Mouse (Mus musculus): Measurements from ENCODE around the gene Bnc1. TPM values are rescaled to one million over a fixed set of nuclear protein-coding genes. Genes with fewer than 3 reads are reported as not detected.
A peak's percentile ranks its signal among the peaks of the same experiment; 100 is the strongest.

The Bnc1 gene
- 0.11 and 5.6 TPM in 2 replicates for polyA plus RNA-seq (2014; fragmentation: Nextera tagmentation; extraction: Ambion mirVana)

DNA sequence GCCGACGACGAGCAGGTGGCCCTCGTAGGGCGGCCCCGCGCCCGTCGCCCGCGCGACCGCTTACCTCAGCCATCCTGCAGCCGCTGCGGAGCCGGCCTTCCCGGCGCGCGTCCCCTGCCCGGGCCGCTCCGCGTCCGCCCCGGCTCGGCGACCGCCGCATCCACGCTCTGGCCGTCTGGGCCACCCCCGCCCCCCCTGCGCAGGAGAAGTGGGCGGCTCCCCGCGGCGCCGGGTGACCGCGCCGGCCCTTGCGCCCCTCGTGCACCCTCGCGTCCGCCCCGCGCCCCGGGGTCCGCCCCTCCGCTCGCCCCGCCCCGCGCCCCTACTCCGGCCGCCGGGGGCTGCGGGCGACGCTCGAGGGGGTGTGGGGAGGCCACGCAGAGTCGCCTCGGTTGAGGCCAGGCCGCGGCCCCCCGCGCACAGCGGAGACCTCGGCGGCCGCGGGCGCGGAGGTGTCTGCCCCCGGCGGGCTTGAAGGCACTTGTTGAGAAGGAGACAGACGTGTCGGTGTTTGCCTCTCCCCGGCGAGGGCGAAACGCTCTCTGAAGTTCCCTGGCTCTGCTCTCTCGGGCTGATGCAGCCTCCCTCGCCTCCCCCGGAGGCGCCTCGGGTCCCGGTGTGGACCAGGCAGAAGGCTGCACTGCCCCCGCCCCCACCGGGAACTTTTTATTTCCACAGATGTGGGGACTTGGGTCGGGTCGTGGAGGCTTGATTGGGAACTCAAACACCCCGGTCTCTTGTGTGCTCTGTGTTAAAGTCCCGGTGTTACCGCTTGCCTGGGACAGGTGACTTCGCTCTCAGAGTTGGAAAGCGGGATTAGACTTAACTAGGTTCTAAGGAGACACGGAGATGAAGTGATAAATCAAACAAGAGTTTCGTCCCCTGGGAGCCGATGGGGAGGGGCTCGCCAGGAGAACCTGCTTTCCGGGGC, at the start of gene Bnc1:
Gene Bnc1 (minus strand): TSS at position 162 of the 931 bp plus-strand sequence.
- 1% methylated on average over 74 of the region's 105 CpGs for WGBS
- peaks cover 5% of the 10 kb centered on the region; the same call in 1 of the 2 replicates for H3K4me1 ChIP-seq (ENCODE audit: control insufficient read depth, insufficient read depth, low read length)
- no peaks in the 10 kb centered on the region for H3K9me3 ChIP-seq (ENCODE audit: control insufficient read depth, low read length)
- H3K27ac ChIP-seq (ENCODE audit: low read depth, low read length) = no peak within 1 kb of the TSS
- H3K4me3 ChIP-seq (ENCODE audit: low read depth, low read length) = peak within 1 kb of the TSS; percentile 49
- ATAC-seq (ENCODE audit: low read depth) = peak; percentile 73
- H3K27me3 ChIP-seq (ENCODE audit: control insufficient read depth, insufficient read depth, low read length) = peaks cover 46% of the 10 kb centered on the region
- H3K36me3 ChIP-seq (ENCODE audit: control insufficient read depth, insufficient read depth, low read length) = no peaks in the 10 kb centered on the region
- peak within 1 kb of the TSS; percentile 8; the same call in 1 of the 2 replicates for H3K9ac ChIP-seq (replicated peaks; ENCODE audit: low read depth, low read length)
- peak within 1 kb of the TSS; percentile 85 for H3K4me2 ChIP-seq (ENCODE audit: low read depth, low read length)

DNA sequence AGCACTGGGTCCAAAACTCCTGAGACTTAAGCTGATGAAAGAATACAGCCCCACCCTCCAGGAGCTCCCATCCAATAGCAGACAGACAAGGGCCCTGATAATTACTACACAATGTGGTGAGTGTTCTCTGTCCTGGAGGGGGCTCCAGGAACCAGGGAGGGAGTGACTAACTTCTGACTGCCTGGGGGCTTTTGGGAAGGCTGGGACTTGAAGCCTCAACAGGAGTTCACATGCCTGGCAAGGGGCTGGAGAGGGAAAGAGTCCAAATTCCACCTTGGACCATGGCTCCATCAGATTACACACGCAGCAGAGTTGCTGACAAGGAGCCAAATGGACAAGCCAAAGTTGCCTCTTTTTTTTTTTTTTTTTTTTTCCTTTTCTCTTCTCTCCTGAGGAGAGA, 41.3 kb upstream of the Bnc1 start:
- no peak overlapping the region for H3K27ac ChIP-seq (ENCODE audit: low read depth, low read length)
- no peak for ATAC-seq (ENCODE audit: low read depth)
- no peak overlapping the region for H3K4me3 ChIP-seq (ENCODE audit: low read depth, low read length)
- H3K9ac ChIP-seq (replicated peaks; ENCODE audit: low read depth, low read length) = no peak overlapping the region
- no peaks in the 10 kb centered on the region for H3K36me3 ChIP-seq (ENCODE audit: control insufficient read depth, insufficient read depth, low read length)
- no peaks in the 10 kb centered on the region for H3K9me3 ChIP-seq (ENCODE audit: control insufficient read depth, low read length)
- H3K4me1 ChIP-seq (ENCODE audit: control insufficient read depth, insufficient read depth, low read length) = no peaks in the 10 kb centered on the region
- H3K27me3 ChIP-seq (ENCODE audit: control insufficient read depth, insufficient read depth, low read length) = no peaks in the 10 kb centered on the region
- no peak overlapping the region for H3K4me2 ChIP-seq (ENCODE audit: low read depth, low read length)
- WGBS = 42% methylated on average over 1 of the region's 1 CpGs

DNA sequence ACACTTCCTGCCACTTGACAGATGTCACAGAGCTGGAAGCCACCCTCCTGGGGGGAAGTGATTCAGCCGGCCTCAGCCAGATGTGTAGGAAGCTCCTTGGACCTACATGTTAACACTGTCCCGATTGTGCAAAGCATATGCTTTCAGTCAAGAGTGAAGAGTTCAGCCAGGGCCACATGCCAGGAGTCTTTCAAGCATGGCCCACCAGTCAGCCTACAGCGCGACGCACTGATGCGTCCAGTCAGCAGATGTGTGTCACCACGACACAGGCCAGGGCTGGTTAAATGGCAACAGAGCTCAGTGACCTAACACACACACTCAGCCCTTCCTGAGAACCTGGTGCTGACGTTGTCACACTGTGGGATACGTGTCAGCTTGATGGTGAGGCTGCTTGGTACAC, 37.6 kb upstream of the Bnc1 start:
- H3K4me3 ChIP-seq (ENCODE audit: low read depth, low read length) = no peak overlapping the region
- no peak overlapping the region for H3K27ac ChIP-seq (ENCODE audit: low read depth, low read length)
- H3K27me3 ChIP-seq (ENCODE audit: control insufficient read depth, insufficient read depth, low read length) = no peaks in the 10 kb centered on the region
- H3K9ac ChIP-seq (replicated peaks; ENCODE audit: low read depth, low read length) = no peak overlapping the region
- 77% methylated on average over 9 of the region's 9 CpGs for WGBS
- ATAC-seq (ENCODE audit: low read depth) = 0 out of 2 replicates have a peak, but pooled peaks have one; percentile 38
- H3K4me1 ChIP-seq (ENCODE audit: control insufficient read depth, insufficient read depth, low read length) = no peaks in the 10 kb centered on the region
- no peak overlapping the region for H3K4me2 ChIP-seq (ENCODE audit: low read depth, low read length)
- no peaks in the 10 kb centered on the region for H3K36me3 ChIP-seq (ENCODE audit: control insufficient read depth, insufficient read depth, low read length)
- no peaks in the 10 kb centered on the region for H3K9me3 ChIP-seq (ENCODE audit: control insufficient read depth, low read length)

DNA sequence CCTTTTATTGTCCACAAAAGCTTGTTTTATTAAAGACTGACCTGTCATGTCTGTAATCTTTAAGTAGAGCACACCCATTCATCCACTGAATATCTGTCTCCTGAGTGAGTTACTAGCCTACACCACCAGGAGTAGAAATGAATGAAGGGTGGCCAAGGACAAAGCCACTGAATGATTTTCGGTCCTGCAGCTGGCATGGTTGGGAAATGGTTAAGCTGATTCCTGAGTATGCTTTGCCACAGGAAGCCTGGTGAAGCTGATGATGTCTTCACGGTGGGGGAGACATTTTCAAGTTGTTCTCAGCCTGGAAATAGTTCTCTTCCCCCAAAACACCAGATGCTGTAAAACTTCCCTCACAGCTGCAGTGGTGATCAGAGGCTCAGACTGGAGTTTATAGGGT, 33.7 kb upstream of the Bnc1 start:
- H3K4me3 ChIP-seq (ENCODE audit: low read depth, low read length) = no peak overlapping the region
- H3K9me3 ChIP-seq (ENCODE audit: control insufficient read depth, low read length) = no peaks in the 10 kb centered on the region
- no peak overlapping the region for H3K27ac ChIP-seq (ENCODE audit: low read depth, low read length)
- no peaks in the 10 kb centered on the region for H3K27me3 ChIP-seq (ENCODE audit: control insufficient read depth, insufficient read depth, low read length)
- no peaks in the 10 kb centered on the region for H3K36me3 ChIP-seq (ENCODE audit: control insufficient read depth, insufficient read depth, low read length)
- H3K4me1 ChIP-seq (ENCODE audit: control insufficient read depth, insufficient read depth, low read length) = no peaks in the 10 kb centered on the region
- ATAC-seq (ENCODE audit: low read depth) = no peak
- H3K4me2 ChIP-seq (ENCODE audit: low read depth, low read length) = no peak overlapping the region
- H3K9ac ChIP-seq (replicated peaks; ENCODE audit: low read depth, low read length) = no peak overlapping the region
- WGBS = 51% methylated on average over 2 of the region's 2 CpGs

DNA sequence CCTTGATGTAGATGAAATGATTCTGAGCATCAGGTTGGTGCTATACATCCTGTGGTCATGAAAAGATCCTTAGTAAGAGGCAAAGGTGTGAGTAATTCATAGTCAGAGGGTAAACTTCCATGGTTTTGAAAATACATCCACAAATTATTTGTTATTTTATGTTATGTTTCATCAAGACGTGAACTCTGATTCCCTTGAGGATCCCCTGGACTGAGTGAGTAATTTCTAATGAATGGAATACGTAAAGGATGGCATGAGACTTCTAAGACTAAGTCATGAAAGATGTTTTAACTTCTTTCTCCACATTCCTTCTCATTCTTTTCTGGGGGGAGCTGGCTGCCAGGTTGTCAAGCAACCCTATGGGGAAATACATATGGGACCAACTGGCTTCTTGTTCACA, 31.6 kb upstream of the Bnc1 start:
- Histone ChIP-seq H3K9ac (replicated peaks; ENCODE audit: low read depth, low read length) (no peak overlapping the region), H3K4me1 (ENCODE audit: control insufficient read depth, insufficient read depth, low read length) (no peaks in the 10 kb centered on the region), H3K27me3 (ENCODE audit: control insufficient read depth, insufficient read depth, low read length) (no peaks in the 10 kb centered on the region), H3K4me2 (ENCODE audit: low read depth, low read length) (no peak overlapping the region), H3K4me3 (ENCODE audit: low read depth, low read length) (no peak overlapping the region), H3K9me3 (ENCODE audit: control insufficient read depth, low read length) (no peaks in the 10 kb centered on the region), H3K36me3 (ENCODE audit: control insufficient read depth, insufficient read depth, low read length) (no peaks in the 10 kb centered on the region), H3K27ac (ENCODE audit: low read depth, low read length) (no peak overlapping the region)
- ATAC-seq (ENCODE audit: low read depth) = no peak
- WGBS = 85% methylated on average over 2 of the region's 2 CpGs

DNA sequence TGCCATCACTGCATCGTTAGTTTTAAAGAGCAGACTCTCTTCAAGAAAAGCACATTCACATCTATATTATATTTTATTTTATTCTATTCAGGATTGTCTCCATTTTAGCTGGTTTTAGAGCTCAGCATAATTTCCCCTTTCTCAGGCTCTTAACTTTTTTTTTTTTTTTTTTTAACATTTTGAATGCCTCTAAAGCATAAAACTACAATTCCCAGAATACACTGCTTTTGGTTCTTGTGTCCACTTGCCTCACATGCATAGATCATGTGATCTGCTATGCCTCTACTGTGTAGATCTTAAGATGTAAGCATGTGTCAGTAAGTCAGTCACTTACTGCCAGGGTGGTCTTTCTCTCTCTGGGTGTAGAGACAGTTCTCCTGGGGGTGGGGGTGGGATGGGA, 30.3 kb upstream of the Bnc1 start:
- no peak overlapping the region for H3K4me3 ChIP-seq (ENCODE audit: low read depth, low read length)
- H3K4me1 ChIP-seq (ENCODE audit: control insufficient read depth, insufficient read depth, low read length) = no peaks in the 10 kb centered on the region
- no peak overlapping the region for H3K27ac ChIP-seq (ENCODE audit: low read depth, low read length)
- H3K36me3 ChIP-seq (ENCODE audit: control insufficient read depth, insufficient read depth, low read length) = no peaks in the 10 kb centered on the region
- WGBS = 94% methylated on average over 1 of the region's 1 CpGs
- H3K4me2 ChIP-seq (ENCODE audit: low read depth, low read length) = no peak overlapping the region
- ATAC-seq (ENCODE audit: low read depth) = no peak
- H3K9ac ChIP-seq (replicated peaks; ENCODE audit: low read depth, low read length) = no peak overlapping the region
- H3K27me3 ChIP-seq (ENCODE audit: control insufficient read depth, insufficient read depth, low read length) = no peaks in the 10 kb centered on the region
- H3K9me3 ChIP-seq (ENCODE audit: control insufficient read depth, low read length) = no peaks in the 10 kb centered on the region

DNA sequence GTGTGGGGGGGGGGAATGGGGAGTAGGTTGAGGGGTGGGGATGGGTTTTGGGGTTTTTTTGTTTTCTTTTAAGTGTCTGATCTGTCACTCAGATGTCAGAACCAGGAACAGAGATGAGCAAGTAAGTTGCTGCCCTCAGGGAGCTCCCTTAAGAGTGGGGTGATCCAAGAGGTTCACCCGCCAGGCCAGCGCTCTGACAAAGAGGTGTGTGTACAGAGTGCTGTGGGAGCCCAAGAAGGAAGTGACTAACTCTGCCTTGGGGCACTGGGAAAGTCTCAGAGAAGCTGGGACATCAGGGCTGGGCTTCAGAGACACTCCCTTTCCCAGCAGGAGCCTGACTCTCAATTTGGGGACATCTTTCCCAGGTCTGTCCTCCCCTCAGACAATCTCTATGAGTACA, 25.9 kb upstream of the Bnc1 start:
- Histone ChIP-seq H3K36me3 (ENCODE audit: control insufficient read depth, insufficient read depth, low read length) (no peaks in the 10 kb centered on the region), H3K4me3 (ENCODE audit: low read depth, low read length) (no peak overlapping the region), H3K4me1 (ENCODE audit: control insufficient read depth, insufficient read depth, low read length) (no peaks in the 10 kb centered on the region), H3K4me2 (ENCODE audit: low read depth, low read length) (no peak overlapping the region), H3K9me3 (ENCODE audit: control insufficient read depth, low read length) (no peaks in the 10 kb centered on the region), H3K27me3 (ENCODE audit: control insufficient read depth, insufficient read depth, low read length) (no peaks in the 10 kb centered on the region), H3K27ac (ENCODE audit: low read depth, low read length) (no peak overlapping the region), H3K9ac (replicated peaks; ENCODE audit: low read depth, low read length) (no peak overlapping the region)
- 95% methylated on average over 2 of the region's 2 CpGs for whole genome bisulfite sequencing
- no peak for ATAC-seq (ENCODE audit: low read depth)

DNA sequence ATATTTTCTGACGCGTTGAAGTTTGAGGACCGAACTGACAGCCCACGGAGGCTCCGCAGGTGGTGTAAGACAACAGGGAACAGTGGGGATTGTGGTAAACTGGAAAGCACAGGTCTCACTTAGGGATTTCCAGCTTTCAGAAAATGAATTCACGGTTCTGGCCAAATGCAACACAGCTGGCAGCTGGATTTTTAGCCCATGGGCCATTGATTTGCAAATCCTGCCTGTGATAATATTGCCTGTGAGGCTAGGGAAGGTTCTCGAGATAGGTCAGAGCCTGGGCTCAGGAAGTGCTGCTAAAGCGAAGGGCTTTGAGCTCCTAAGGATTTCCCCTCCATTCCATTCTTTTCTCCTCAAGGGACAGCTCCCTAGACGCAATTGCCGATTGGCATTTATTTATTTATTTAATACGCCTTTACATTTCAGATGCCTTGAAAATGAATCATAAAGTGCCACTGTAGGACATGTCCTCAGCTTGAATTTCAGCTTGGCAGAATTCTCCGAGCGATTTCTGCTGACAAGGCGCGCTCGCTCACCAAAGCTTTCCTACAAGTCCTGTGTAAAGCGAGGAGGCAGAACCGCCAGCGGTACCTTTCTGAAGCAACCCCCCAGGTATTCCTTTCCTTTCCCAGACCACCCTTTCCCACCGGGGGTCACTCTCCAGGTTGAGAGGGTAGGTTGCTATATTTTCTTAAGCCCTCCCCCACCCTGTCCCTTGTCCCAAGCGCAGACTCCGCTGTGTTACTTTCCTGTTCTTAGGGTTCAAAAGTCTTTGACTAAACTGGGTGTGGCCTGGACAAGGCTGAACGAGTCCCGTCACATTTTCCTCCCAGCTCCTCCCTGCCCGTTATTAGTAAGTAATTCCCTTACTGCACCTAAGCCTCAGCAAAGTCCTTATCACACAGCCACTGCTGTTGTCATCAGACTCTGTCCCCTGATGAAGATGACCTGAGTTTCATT, 24.9 kb upstream of the Bnc1 start:
- WGBS = 5% methylated on average over 25 of the region's 25 CpGs
- H3K9me3 ChIP-seq (ENCODE audit: control insufficient read depth, low read length) = no peaks in the 10 kb centered on the region
- H3K36me3 ChIP-seq (ENCODE audit: control insufficient read depth, insufficient read depth, low read length) = no peaks in the 10 kb centered on the region
- no peak overlapping the region for H3K27ac ChIP-seq (ENCODE audit: low read depth, low read length)
- 0 out of 2 replicates have a peak overlapping the region, but pooled peaks have one; percentile 3 for H3K4me3 ChIP-seq (ENCODE audit: low read depth, low read length)
- no peaks in the 10 kb centered on the region for H3K27me3 ChIP-seq (ENCODE audit: control insufficient read depth, insufficient read depth, low read length)
- H3K4me1 ChIP-seq (ENCODE audit: control insufficient read depth, insufficient read depth, low read length) = no peaks in the 10 kb centered on the region
- H3K4me2 ChIP-seq (ENCODE audit: low read depth, low read length) = peak overlapping the region; percentile 29; the same call in 1 of the 2 replicates
- no peak overlapping the region; the same call in 1 of the 2 replicates for H3K9ac ChIP-seq (replicated peaks; ENCODE audit: low read depth, low read length)
- ATAC-seq (ENCODE audit: low read depth) = no peak
